Mouse (Mus musculus) hindbrain, embryonic 12.5 days (tissue): Measurements from ENCODE around the gene H2-Eb2. TPM values are rescaled to one million over a fixed set of nuclear protein-coding genes. Genes with fewer than 3 reads are reported as not detected.
A peak's percentile ranks its signal among the peaks of the same experiment; 100 is the strongest.

ENCODE experiments used
- ATAC-seq: fragments of 200-750 bp; cut with Nextera tagmentation; 2 replicates; pipeline ENCODE4 v1.8.0; 2017; ENCODE audit warnings: moderate TSS enrichment; ENCODE audit not compliant: low FRiP score
- H3K27ac ChIP-seq: fragments of 300-500 bp; sonication (generic); 2 replicates; pipeline ENCODE4 v1.5.1; 2016; ENCODE audit warnings: mild to moderate bottlenecking
- H3K27me3 ChIP-seq: fragments of 300-500 bp; sonication (generic); 2 replicates; pipeline ENCODE4 v1.6.1; 2016; ENCODE audit warnings: mild to moderate bottlenecking
- H3K36me3 ChIP-seq: fragments of 300-500 bp; sonication (generic); 2 replicates; pipeline ENCODE4 v1.6.1; 2016; ENCODE audit warnings: mild to moderate bottlenecking
- H3K4me1 ChIP-seq: fragments of 300-500 bp; sonication (generic); 2 replicates; pipeline ENCODE4 v1.6.1; 2016
- H3K4me2 ChIP-seq: fragments of 300-500 bp; sonication (generic); replicated peaks from 2 replicates; pipeline ENCODE4 v1.6.1; 2016; ENCODE audit warnings: mild to moderate bottlenecking
- H3K4me3 ChIP-seq: fragments of 300-500 bp; sonication (generic); 2 replicates; pipeline ENCODE4 v1.5.1; 2016; ENCODE audit warnings: mild to moderate bottlenecking
- H3K9ac ChIP-seq: fragments of 300-500 bp; sonication (generic); 2 replicates; pipeline ENCODE4 v1.6.1; 2016; ENCODE audit warnings: mild to moderate bottlenecking, moderate library complexity
- H3K9me3 ChIP-seq: fragments of 300-500 bp; sonication (generic); replicated peaks from 2 replicates; pipeline ENCODE4 v1.6.1; 2016; ENCODE audit warnings: mild to moderate bottlenecking
- WGBS: fragments of 180-500 bp; shearing (Covaris S2); methylation state at CpG from one replicate; pipeline ENCODE4 v1.1.7; 2016; 5-methylcytosine and 5-hydroxymethylcytosine counted together
- polyA plus RNA-seq: library from polyadenylated mRNA; unstranded; fragments of >200 nt; fragmentation: Nextera tagmentation; extraction: Ambion mirVana; gene quantifications from 2 replicates; pipeline ENCODE4 v1.2.1, GENCODE M21; 2016

The H2-Eb2 gene
- polyA plus RNA-seq, 1 experiment from 2014 or later = 0.06 TPM

DNA sequence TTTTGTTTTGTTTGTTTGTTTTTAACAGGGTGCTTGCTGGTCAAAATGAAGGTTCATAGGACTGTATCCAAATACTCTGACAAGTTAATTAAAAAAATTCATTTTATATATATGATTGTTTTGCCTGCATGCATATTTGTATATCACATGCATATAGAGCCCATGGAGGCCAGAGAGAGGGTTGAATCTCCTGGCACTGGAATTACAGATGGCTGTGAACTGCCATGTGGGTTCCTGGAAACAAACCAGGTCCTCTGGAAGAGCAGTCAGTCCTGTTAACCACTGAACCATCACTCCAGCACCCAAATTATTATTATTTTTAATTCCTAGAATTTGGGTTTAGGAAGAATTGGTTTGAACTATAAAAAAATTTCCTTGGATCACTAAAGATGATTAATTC lies 30.2 kb upstream of the H2-Eb2 start:
- Histone ChIP-seq H3K4me1 (0 out of 2 replicates have a peak, but pooled peaks cover 2% of the 10 kb centered on the region), H3K27me3 (0 out of 2 replicates have a peak, but pooled peaks cover 3% of the 10 kb centered on the region), H3K36me3 (no peaks in the 10 kb centered on the region), H3K9ac (no peak overlapping the region), H3K4me2 (no peak overlapping the region), H3K27ac (no peak overlapping the region), H3K9me3 (no peaks in the 10 kb centered on the region), H3K4me3 (no peak overlapping the region)
- no peak for ATAC-seq

DNA sequence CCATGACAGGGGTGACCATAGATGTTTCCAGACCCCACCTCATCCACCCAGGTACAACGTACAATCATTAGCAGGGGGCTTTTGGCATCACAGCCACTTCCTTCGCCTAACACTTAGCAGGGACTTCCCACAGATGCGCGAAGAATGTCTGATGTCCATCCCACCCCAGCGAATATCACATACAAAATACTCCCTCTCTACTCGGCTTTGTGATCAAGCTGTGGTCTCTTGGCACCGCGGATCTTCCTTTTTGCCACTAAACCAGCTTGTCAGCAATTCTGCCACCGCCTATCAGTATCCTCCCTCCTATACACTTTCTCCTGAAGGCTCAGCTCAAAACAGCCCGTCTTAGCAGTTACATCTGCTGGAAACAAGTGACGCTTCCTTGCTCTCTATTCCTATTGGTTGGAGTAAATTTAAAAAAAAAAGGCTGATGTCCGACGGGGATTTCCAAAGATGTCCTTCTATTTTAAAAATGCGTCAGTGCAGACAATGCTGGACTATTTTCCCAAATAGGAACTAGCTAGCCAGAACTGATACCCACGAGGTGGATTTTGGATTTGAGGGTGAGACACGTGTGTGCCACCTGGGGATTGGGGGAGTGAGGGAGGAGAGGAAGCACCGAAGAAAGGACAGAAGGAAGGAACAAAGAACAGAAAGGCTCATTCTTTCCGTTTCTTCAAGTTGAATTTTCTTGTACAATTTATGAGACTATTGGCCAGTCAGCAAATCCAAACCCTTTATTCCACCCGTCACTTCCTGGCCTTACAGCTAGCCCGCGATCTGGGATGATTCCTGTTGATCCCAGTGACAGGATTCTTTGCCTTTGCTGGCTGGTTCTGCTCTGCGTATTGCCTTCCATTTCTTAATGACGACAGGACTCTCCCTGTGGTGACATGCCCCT lies 29.3 kb upstream of the H2-Eb2 start:
- Histone ChIP-seq H3K9ac (0 out of 2 replicates have a peak overlapping the region, but pooled peaks have one; percentile 9), H3K9me3 (no peaks in the 10 kb centered on the region)
- WGBS = 24% methylated on average over 23 of the region's 23 CpGs

DNA sequence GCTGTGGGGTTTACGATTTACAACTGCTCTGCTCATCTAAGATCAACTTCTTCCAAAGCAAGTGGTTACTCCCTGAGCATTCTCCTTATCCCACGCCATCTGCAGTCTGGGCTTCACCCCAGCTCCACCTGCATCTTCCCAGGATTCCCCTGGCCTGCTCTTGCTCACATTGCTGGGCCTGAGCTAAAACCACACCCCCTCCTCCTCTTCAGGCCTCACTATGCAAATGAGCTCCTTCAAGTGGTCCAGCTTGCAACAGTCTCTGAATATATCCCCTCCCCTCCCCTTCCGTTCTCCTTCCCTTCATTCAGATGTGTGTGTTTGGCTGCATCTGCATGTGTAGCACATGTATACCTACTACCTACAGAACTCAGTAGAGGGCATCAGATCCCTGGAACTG lies 26.1 kb upstream of the H2-Eb2 start:
- no peak overlapping the region for H3K27ac ChIP-seq
- 58% methylated on average over 3 of the region's 3 CpGs for WGBS
- no peaks in the 10 kb centered on the region for H3K9me3 ChIP-seq
- no peak for ATAC-seq
- no peaks in the 10 kb centered on the region for H3K36me3 ChIP-seq
- H3K27me3 ChIP-seq = 0 out of 2 replicates have a peak, but pooled peaks cover 3% of the 10 kb centered on the region
- no peaks in the 10 kb centered on the region for H3K4me1 ChIP-seq
- no peak overlapping the region for H3K4me3 ChIP-seq
- H3K9ac ChIP-seq = no peak overlapping the region
- no peak overlapping the region for H3K4me2 ChIP-seq

More for the DNA sequence above, 29.3 kb upstream of the H2-Eb2 start:
- H3K27me3 ChIP-seq = 0 out of 2 replicates have a peak, but pooled peaks cover 3% of the 10 kb centered on the region
- ATAC-seq = peak; percentile 81
- no peaks in the 10 kb centered on the region for H3K36me3 ChIP-seq
- H3K4me3 ChIP-seq = peak overlapping the region; percentile 33
- 0 out of 2 replicates have a peak, but pooled peaks cover 2% of the 10 kb centered on the region for H3K4me1 ChIP-seq
- H3K27ac ChIP-seq = no peak overlapping the region
- peak overlapping the region; percentile 51 for H3K4me2 ChIP-seq

DNA sequence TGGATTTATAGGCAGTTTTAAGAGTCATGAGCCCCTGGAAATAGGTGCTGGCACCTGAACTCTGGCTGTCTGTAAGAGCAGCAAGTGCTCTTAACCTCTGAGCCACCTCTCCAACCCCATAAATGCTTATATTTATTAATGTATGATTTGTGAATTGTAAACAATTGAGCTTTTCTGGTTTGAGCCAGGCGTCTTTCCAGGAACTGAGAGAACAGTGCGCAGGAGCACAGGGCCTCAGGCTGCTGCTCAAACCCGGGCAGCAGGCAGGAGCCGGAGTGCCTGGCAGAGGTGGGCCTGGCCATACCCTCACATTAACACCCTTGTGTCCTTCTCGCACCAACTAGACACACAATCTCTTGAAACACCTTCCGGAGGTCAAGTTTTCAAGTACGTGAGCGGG lies 25.4 kb upstream of the H2-Eb2 start:
- Histone ChIP-seq H3K9me3 (no peaks in the 10 kb centered on the region), H3K4me3 (no peak overlapping the region), H3K36me3 (no peaks in the 10 kb centered on the region), H3K4me2 (no peak overlapping the region), H3K27ac (no peak overlapping the region), H3K27me3 (0 out of 2 replicates have a peak, but pooled peaks cover 3% of the 10 kb centered on the region), H3K4me1 (no peaks in the 10 kb centered on the region), H3K9ac (no peak overlapping the region)
- no peak for ATAC-seq
- WGBS = 94% methylated on average over 8 of the region's 8 CpGs

DNA sequence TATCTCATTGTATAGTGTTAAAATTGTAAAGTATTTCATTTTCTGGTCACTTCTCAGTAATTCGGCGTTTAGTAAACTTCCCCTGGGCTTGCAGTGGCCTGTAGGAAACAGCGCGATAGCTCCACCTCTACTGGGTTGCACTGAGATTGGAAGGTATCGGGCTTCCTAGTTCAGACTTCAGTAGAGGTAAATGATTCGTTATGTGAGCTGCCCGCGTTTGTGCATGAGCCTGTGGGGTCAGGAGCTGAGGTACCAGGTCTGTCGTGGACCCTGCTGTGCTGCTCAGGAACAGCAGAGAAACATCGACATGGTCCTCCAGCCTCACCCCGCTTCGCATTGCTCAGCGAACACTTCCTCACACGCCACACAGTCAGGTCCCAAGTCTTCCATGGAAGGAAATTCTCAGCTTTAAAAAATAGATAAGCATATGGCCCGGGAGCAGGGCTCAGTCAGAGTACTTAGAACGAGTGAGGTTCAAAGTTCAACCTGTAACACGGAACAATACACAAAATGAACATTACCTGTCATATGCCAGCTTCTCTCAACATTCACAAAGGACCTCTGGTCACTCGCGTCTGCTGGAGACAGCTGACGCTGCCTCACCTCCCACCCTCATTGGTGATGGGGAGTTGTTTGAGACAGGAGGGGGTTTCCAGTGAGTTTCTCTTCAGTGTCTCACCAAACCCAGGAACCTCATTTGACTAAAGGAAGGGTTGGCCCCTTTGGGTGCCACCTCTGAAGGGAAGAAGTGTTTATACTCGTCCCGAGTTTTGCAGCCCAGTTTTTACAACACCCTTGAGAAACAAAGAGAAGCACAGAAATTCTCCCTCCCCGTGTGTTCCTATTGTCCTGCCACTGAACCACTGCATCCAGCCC lies 24.5 kb upstream of the H2-Eb2 start:
- H3K27me3 ChIP-seq = 0 out of 2 replicates have a peak, but pooled peaks cover 3% of the 10 kb centered on the region
- no peaks in the 10 kb centered on the region for H3K4me1 ChIP-seq
- no peaks in the 10 kb centered on the region for H3K36me3 ChIP-seq
- no peaks in the 10 kb centered on the region for H3K9me3 ChIP-seq
- H3K4me3 ChIP-seq = no peak overlapping the region
- H3K27ac ChIP-seq = no peak overlapping the region
- no peak overlapping the region for H3K9ac ChIP-seq
- H3K4me2 ChIP-seq = no peak overlapping the region
- WGBS = 77% methylated on average over 23 of the region's 23 CpGs
- no peak for ATAC-seq

DNA sequence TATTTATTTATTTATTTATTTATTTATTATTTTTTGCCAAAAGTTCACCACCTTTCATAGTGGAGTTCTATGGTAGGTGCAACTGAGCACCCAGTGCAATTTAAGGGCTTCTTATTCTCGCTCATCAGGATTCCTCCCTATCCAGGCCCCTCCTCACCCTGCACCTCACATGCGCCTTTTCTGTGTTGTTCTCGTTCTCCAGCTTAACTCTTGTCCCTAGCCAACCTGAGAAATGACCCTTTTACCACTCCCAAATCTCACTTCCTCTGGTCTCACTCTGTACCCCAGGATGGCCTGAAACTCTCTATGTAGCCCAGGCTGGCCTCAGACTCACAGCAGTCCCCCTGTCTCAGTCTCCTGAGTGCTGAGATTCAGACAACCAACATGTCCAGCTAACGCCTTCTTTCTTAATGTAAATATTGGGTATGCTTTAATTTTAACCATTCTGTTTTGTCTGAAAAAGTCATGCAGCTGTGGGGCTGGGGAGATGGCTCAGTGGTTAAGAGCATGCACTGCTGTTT lies 23.7 kb upstream of the H2-Eb2 start:
- Histone ChIP-seq H3K27me3 (0 out of 2 replicates have a peak, but pooled peaks cover under 1% of the 10 kb centered on the region), H3K4me1 (no peaks in the 10 kb centered on the region), H3K36me3 (no peaks in the 10 kb centered on the region), H3K9me3 (no peaks in the 10 kb centered on the region), H3K9ac (no peak overlapping the region), H3K4me3 (no peak overlapping the region), H3K27ac (no peak overlapping the region), H3K4me2 (no peak overlapping the region)
- ATAC-seq = no peak
- 85% methylated on average over 4 of the region's 4 CpGs for WGBS

DNA sequence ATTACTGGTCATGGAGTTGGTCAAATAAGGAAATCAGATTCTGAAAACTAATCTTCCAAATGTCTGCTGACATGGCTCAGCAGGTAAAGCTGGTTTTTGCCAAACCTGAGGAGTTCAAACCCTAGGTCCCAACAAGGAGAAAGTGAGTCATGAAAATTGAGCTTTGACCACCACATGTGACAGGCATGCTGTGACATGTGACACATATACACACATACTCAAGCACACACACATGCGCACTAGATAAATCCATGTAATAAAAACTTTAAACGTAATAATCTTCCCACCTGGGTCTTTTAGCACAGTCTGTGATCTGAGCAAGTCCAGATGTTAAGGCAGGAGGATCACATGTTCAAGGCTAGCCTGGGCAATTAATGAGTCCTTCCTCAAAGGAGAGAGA lies 21.7 kb upstream of the H2-Eb2 start:
- no peaks in the 10 kb centered on the region for H3K9me3 ChIP-seq
- no peaks in the 10 kb centered on the region for H3K36me3 ChIP-seq
- no peaks in the 10 kb centered on the region; the same call in 1 of the 2 replicates for H3K27me3 ChIP-seq
- H3K9ac ChIP-seq = no peak overlapping the region
- H3K27ac ChIP-seq = no peak overlapping the region
- no peaks in the 10 kb centered on the region for H3K4me1 ChIP-seq
- no peak overlapping the region for H3K4me3 ChIP-seq
- no peak for ATAC-seq
- WGBS = 82% methylated on average over 2 of the region's 2 CpGs
- H3K4me2 ChIP-seq = no peak overlapping the region

DNA sequence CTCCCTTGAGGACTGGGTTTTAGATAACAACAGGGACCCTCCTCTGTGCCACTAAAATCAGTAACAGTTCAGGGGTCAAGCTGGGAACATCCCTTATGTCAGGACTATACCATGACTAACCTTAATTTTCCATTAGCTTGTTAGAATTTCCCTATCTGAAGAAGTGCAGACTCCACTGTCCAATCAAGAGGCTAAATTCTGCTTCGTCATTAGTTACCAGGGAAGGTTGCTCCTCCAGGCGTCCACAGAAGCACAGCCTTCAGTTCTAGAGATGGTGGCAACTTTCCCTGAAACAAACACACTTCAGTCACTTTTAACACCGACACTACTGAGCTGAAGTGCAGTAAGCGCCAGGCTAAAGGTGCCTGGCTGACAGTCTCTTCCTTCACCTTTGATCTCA lies 20.7 kb upstream of the H2-Eb2 start:
- Histone ChIP-seq H3K4me2 (no peak overlapping the region), H3K9ac (no peak overlapping the region), H3K27me3 (no peaks in the 10 kb centered on the region; the same call in 1 of the 2 replicates), H3K4me1 (peaks cover 3% of the 10 kb centered on the region; the same call in 1 of the 2 replicates), H3K36me3 (no peaks in the 10 kb centered on the region), H3K27ac (no peak overlapping the region), H3K9me3 (no peaks in the 10 kb centered on the region), H3K4me3 (no peak overlapping the region)
- WGBS = 27% methylated on average over 4 of the region's 4 CpGs
- ATAC-seq = no peak

DNA sequence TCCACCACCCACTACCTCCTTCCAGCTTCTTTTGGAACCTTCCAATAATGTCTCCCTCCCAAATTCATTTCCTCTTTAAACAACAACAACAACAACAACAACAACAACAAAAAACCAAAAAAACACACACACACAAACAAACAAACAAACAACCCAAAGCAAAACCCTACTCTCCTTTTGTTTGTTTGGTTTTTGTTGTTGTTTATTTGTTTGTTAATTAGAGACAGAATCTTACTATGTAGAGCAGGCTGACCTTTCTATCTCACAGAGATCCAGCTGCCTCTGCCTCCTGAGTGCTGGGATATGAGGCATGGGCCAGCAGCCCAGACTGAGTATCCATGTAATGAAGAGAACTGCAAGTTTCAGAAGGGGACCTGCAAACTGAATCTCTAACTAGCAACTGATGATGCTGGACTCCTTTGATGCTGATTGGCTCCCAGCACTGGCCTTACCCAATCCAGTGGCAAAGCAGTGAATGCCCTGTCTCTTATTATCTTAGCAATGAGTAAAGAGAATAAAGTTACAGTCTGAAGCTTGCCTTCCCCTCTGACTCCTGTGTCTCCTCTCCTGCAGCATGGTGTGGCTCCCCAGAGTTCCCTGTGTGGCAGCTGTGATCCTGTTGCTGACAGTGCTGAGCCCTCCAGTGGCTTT lies 20.0 kb upstream of the H2-Eb2 start, which contains the start of gene H2-Eb1:
Gene H2-Eb1, plus strand, starts transcription at position 488 of the 651 bp plus-strand sequence.
- H3K27me3 ChIP-seq = no peaks in the 10 kb centered on the region; the same call in 1 of the 2 replicates
- H3K4me2 ChIP-seq = no peak within 1 kb of the TSS
- peak; percentile 67 for ATAC-seq
- peaks cover 3% of the 10 kb centered on the region; the same call in 1 of the 2 replicates for H3K4me1 ChIP-seq
- H3K4me3 ChIP-seq = no peak within 1 kb of the TSS
- H3K9ac ChIP-seq = no peak within 1 kb of the TSS
- no peak within 1 kb of the TSS for H3K27ac ChIP-seq
- no peaks in the 10 kb centered on the region for H3K36me3 ChIP-seq
- H3K9me3 ChIP-seq = no peaks in the 10 kb centered on the region

DNA sequence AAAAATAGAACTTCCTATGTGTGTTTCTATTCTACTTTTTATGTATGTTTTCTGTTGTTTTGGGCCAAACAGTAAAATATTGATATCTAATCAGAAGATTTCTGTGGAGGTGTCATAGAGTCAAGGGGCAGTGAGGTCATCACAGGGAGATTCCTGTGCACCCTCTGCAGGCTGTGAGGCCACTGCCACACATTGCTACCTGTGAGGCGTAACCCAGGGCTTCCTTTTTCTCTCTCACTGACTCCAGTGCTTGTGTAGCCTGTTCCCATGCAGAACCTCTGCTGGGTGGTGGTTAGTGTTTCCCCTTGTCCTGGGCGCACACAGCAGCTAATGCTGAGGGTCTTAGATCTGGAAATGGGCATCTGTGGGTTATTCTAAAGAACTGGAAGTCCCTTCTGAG lies 19.1 kb upstream of the H2-Eb2 start:
- 83% methylated on average over 2 of the region's 2 CpGs for WGBS

DNA sequence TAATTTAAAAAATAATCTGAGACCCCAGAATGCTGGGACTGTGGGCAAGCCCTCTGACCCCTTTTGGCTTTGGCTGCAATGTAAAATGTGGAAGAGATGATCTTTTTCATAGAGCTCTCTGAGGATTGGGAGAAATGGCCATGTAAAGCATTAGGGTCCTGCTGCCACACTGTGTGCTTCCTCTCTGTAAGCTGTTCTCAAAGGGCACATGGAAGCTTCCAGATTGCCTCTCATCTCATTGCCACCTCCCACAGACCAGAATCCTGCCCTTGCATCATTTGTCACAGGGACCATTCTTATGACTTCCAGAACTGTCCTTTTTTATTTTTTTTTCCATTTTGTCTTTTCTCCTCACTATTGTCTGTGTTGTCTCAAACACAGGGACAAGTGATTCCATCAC lies 18.2 kb upstream of the H2-Eb2 start:
- H3K9ac ChIP-seq = no peak overlapping the region
- H3K27me3 ChIP-seq = no peaks in the 10 kb centered on the region; the same call in 1 of the 2 replicates
- no peak overlapping the region for H3K4me2 ChIP-seq
- H3K9me3 ChIP-seq = no peaks in the 10 kb centered on the region
- no peaks in the 10 kb centered on the region for H3K36me3 ChIP-seq
- no peak overlapping the region for H3K27ac ChIP-seq
- ATAC-seq = no peak
- no peak overlapping the region for H3K4me3 ChIP-seq
- peaks cover 3% of the 10 kb centered on the region; the same call in 1 of the 2 replicates for H3K4me1 ChIP-seq

More for the DNA sequence above, 19.1 kb upstream of the H2-Eb2 start:
- Histone ChIP-seq H3K27ac (no peak overlapping the region), H3K27me3 (no peaks in the 10 kb centered on the region; the same call in 1 of the 2 replicates), H3K9me3 (no peaks in the 10 kb centered on the region), H3K4me3 (no peak overlapping the region), H3K9ac (no peak overlapping the region), H3K4me1 (peaks cover 3% of the 10 kb centered on the region; the same call in 1 of the 2 replicates), H3K36me3 (no peaks in the 10 kb centered on the region), H3K4me2 (no peak overlapping the region)
- ATAC-seq = no peak
